Mouse (Mus musculus) hindbrain, embryonic 10.5 days (tissue): ENCODE results near the gene Rxfp4. TPM values are rescaled to one million over a fixed set of nuclear protein-coding genes. Genes with fewer than 3 reads are reported as not detected.

Source experiments
- DNase-seq: peaks from one replicate; pipeline ENCODE4 v3.0.0-alpha.2; 2017; ENCODE audit warnings: low spot score
- H3K27ac ChIP-seq: fragments of 300-500 bp; sonication (generic); 2 replicates; pipeline ENCODE4 v1.5.1; 2016; ENCODE audit warnings: mild to moderate bottlenecking, moderate library complexity
- H3K27me3 ChIP-seq: fragments of 300-500 bp; sonication (generic); 2 replicates; pipeline ENCODE4 v1.6.1; 2016; ENCODE audit warnings: mild to moderate bottlenecking; ENCODE audit not compliant: poor library complexity, insufficient read depth, severe bottlenecking
- H3K36me3 ChIP-seq: fragments of 300-500 bp; sonication (generic); 2 replicates; pipeline ENCODE4 v1.6.1; 2016; ENCODE audit warnings: mild to moderate bottlenecking, moderate library complexity
- H3K4me1 ChIP-seq: fragments of 300-500 bp; sonication (generic); replicated peaks from 2 replicates; pipeline ENCODE4 v1.6.1; 2016; ENCODE audit warnings: mild to moderate bottlenecking
- H3K4me3 ChIP-seq: fragments of 300-500 bp; sonication (generic); 2 replicates; pipeline ENCODE4 v1.5.1; 2016; ENCODE audit warnings: mild to moderate bottlenecking, moderate library complexity
- H3K9me3 ChIP-seq: fragments of 300-500 bp; sonication (generic); 2 replicates; pipeline ENCODE4 v1.6.1; 2016; ENCODE audit warnings: mild to moderate bottlenecking, moderate library complexity
- WGBS: fragments of 180-500 bp; shearing (Covaris S2); methylation state at CpG from one replicate; pipeline ENCODE4 v1.1.7; 2016; 5-methylcytosine and 5-hydroxymethylcytosine counted together
- polyA plus RNA-seq: library from polyadenylated mRNA; unstranded; fragments of >200 nt; fragmentation: Nextera tagmentation; extraction: Ambion mirVana; gene quantifications from 2 replicates; pipeline ENCODE4 v1.2.1, GENCODE M21; 2016

The Rxfp4 gene
- polyA plus RNA-seq = not detected in 2 replicates

GRCm38 (mm10) chr3:88652846-88653515 is at the start of gene Rxfp4:
Rxfp4 (minus strand) TSS chr3:88653142.
- no peak for DNase-seq
- H3K27me3 ChIP-seq = no peaks in the 10 kb centered on the region
- H3K9me3 ChIP-seq = no peaks in the 10 kb centered on the region
- peak within 1 kb of the TSS; percentile 59; the same call in 1 of the 2 replicates for H3K27ac ChIP-seq
- peaks cover 17% of the 10 kb centered on the region for H3K36me3 ChIP-seq
- no peak within 1 kb of the TSS for H3K4me3 ChIP-seq
- H3K4me1 ChIP-seq = peaks cover 11% of the 10 kb centered on the region; the same call in 1 of the 2 replicates
- WGBS = 90% methylated on average over 17 of the region's 17 CpGs

GRCm38 (mm10) chr3:88701222-88701621 is 48.3 kb upstream of the Rxfp4 start:
- Histone ChIP-seq H3K4me3 (no peak overlapping the region), H3K36me3 (peaks cover 98% of the 10 kb centered on the region), H3K4me1 (no peaks in the 10 kb centered on the region), H3K27ac (no peak overlapping the region), H3K9me3 (no peaks in the 10 kb centered on the region), H3K27me3 (no peaks in the 10 kb centered on the region)
- no peak for DNase-seq
- 83% methylated on average over 3 of the region's 3 CpGs for WGBS

GRCm38 (mm10) chr3:88700247-88700646 is 47.3 kb upstream of the Rxfp4 start:
- Histone ChIP-seq H3K4me3 (no peak overlapping the region), H3K27ac (no peak overlapping the region), H3K27me3 (no peaks in the 10 kb centered on the region), H3K4me1 (no peaks in the 10 kb centered on the region), H3K36me3 (peaks cover 98% of the 10 kb centered on the region), H3K9me3 (no peaks in the 10 kb centered on the region)
- WGBS = 96% methylated on average over 3 of the region's 3 CpGs
- no peak for DNase-seq

- DNase-seq = no peak
- Histone ChIP-seq H3K36me3 (peaks cover 98% of the 10 kb centered on the region), H3K27me3 (no peaks in the 10 kb centered on the region), H3K27ac (no peak overlapping the region), H3K9me3 (no peaks in the 10 kb centered on the region), H3K4me1 (no peaks in the 10 kb centered on the region), H3K4me3 (no peak overlapping the region)
- 95% methylated on average over 6 of the region's 6 CpGs for WGBS
Measured at GRCm38 (mm10) chr3:88698834-88699233, 45.9 kb upstream of the Rxfp4 start.

GRCm38 (mm10) chr3:88698051-88698450 is 45.1 kb upstream of the Rxfp4 start:
- H3K4me3 ChIP-seq = no peak overlapping the region
- H3K4me1 ChIP-seq = no peaks in the 10 kb centered on the region
- DNase-seq = no peak
- H3K27me3 ChIP-seq = no peaks in the 10 kb centered on the region
- no peaks in the 10 kb centered on the region for H3K9me3 ChIP-seq
- WGBS = 94% methylated on average over 1 of the region's 1 CpGs
- H3K36me3 ChIP-seq = peaks cover 98% of the 10 kb centered on the region
- H3K27ac ChIP-seq = no peak overlapping the region

- Histone ChIP-seq H3K9me3 (no peaks in the 10 kb centered on the region), H3K4me1 (no peaks in the 10 kb centered on the region), H3K36me3 (peaks cover 99% of the 10 kb centered on the region), H3K27me3 (no peaks in the 10 kb centered on the region), H3K27ac (no peak overlapping the region), H3K4me3 (no peak overlapping the region)
- no peak for DNase-seq
Measured at GRCm38 (mm10) chr3:88695545-88695944, 42.6 kb upstream of the Rxfp4 start.

GRCm38 (mm10) chr3:88689079-88689478 is 36.1 kb upstream of the Rxfp4 start:
- WGBS = 91% methylated on average over 5 of the region's 5 CpGs
- no peak for DNase-seq

GRCm38 (mm10) chr3:88686734-88687611 is 34.0 kb upstream of the Rxfp4 start:
- WGBS = 65% methylated on average over 13 of the region's 13 CpGs
- peak overlapping the region; percentile 99 for H3K27ac ChIP-seq
- no peaks in the 10 kb centered on the region for H3K27me3 ChIP-seq
- H3K4me3 ChIP-seq = peak overlapping the region; percentile 98
- H3K9me3 ChIP-seq = no peaks in the 10 kb centered on the region
- DNase-seq = no peak
- H3K36me3 ChIP-seq = peaks cover 53% of the 10 kb centered on the region
- H3K4me1 ChIP-seq = peaks cover 22% of the 10 kb centered on the region

More at GRCm38 (mm10) chr3:88689079-88689478, 36.1 kb upstream of the Rxfp4 start:
- Histone ChIP-seq H3K4me1 (peaks cover 22% of the 10 kb centered on the region), H3K27ac (no peak overlapping the region), H3K9me3 (no peaks in the 10 kb centered on the region), H3K27me3 (no peaks in the 10 kb centered on the region), H3K36me3 (peaks cover 73% of the 10 kb centered on the region), H3K4me3 (no peak overlapping the region)

- Histone ChIP-seq H3K27me3 (no peaks in the 10 kb centered on the region), H3K27ac (peak overlapping the region; percentile 99), H3K36me3 (peaks cover 44% of the 10 kb centered on the region), H3K9me3 (no peaks in the 10 kb centered on the region), H3K4me3 (peak overlapping the region; percentile 98), H3K4me1 (peaks cover 22% of the 10 kb centered on the region)
- peak; percentile 69 for DNase-seq
- under 1% methylated on average over 45 of the region's 45 CpGs for WGBS
Measured at GRCm38 (mm10) chr3:88685958-88686451, 33.1 kb upstream of the Rxfp4 start.

GRCm38 (mm10) chr3:88684980-88685941 is 32.3 kb upstream of the Rxfp4 start, which contains the start of gene Khdc4:
Khdc4 (plus strand) TSS chr3:88685803.
- H3K27ac ChIP-seq = peak within 1 kb of the TSS; percentile 99
- peaks cover 22% of the 10 kb centered on the region for H3K4me1 ChIP-seq
- no peaks in the 10 kb centered on the region for H3K9me3 ChIP-seq
- peaks cover 36% of the 10 kb centered on the region for H3K36me3 ChIP-seq
- WGBS = under 1% methylated on average over 47 of the region's 47 CpGs
- H3K4me3 ChIP-seq = peak within 1 kb of the TSS; percentile 98
- no peaks in the 10 kb centered on the region for H3K27me3 ChIP-seq
- DNase-seq = peak; percentile 97

GRCm38 (mm10) chr3:88684236-88684979 is 31.5 kb upstream of the Rxfp4 start:
- H3K36me3 ChIP-seq = peaks cover 28% of the 10 kb centered on the region
- H3K27me3 ChIP-seq = no peaks in the 10 kb centered on the region
- H3K27ac ChIP-seq = peak overlapping the region; percentile 99
- no peaks in the 10 kb centered on the region for H3K9me3 ChIP-seq
- DNase-seq = no peak
- peaks cover 22% of the 10 kb centered on the region for H3K4me1 ChIP-seq
- peak overlapping the region; percentile 98 for H3K4me3 ChIP-seq
- 64% methylated on average over 8 of the region's 8 CpGs for WGBS
